Mouse (Mus musculus) MEL (cell line): ENCODE data around the gene Zfp609. TPM values are rescaled to one million over a fixed set of nuclear protein-coding genes. Genes with fewer than 3 reads are reported as not detected.

Source experiments
- DNase-seq: peaks from one replicate; pipeline ENCODE4 v3.0.0; 2011; ENCODE audit warnings: low read depth, low spot score
- H3K27ac ChIP-seq: 2 replicates; pipeline ENCODE4 v1.5.1; 2012; ENCODE audit warnings: low read depth, mild to moderate bottlenecking, control low read depth, low read length, moderate library complexity; ENCODE audit not compliant: control insufficient read depth
- H3K27me3 ChIP-seq, 2 experiments: fragments of 150-350 bp in 1 of 2; sonication (generic) in 1 of 2; 2 replicates each; pipeline ENCODE4 v1.6.1; 2012; ENCODE audit warnings: low read length in 2 of 2, mild to moderate bottlenecking in 2 of 2, improper control_type of control experiment in 1 of 2, moderate library complexity in 1 of 2; ENCODE audit not compliant: insufficient read depth in 2 of 2, control insufficient read depth in 1 of 2
- H3K36me3 ChIP-seq, 2 experiments: 2 replicates each; pipeline ENCODE4 v1.6.1; 2012 to 2014; ENCODE audit warnings: low read length in 2 of 2, improper control_type of control experiment in 1 of 2, inconsistent platforms in 1 of 2, mild to moderate bottlenecking in 1 of 2; ENCODE audit not compliant: insufficient read depth in 2 of 2, control insufficient read depth in 1 of 2
- H3K4me1 ChIP-seq, 2 experiments: fragments of 150-350 bp in 1 of 2; sonication (generic) in 1 of 2; 2 replicates each; pipeline ENCODE4 v1.6.1; 2012; ENCODE audit warnings: low read length in 2 of 2, improper control_type of control experiment in 1 of 2, mild to moderate bottlenecking in 1 of 2; ENCODE audit not compliant: insufficient read depth in 2 of 2, control insufficient read depth in 1 of 2
- H3K4me3 ChIP-seq, 2 experiments: fragments of 150-350 bp in 1 of 2; sonication (generic) in 1 of 2; 2 replicates each; pipeline ENCODE4 v1.5.1; 2012; ENCODE audit warnings: low read depth in 2 of 2, low read length in 2 of 2, mild to moderate bottlenecking in 2 of 2, moderate library complexity in 2 of 2, control low read depth in 1 of 2, improper control_type of control experiment in 1 of 2; ENCODE audit not compliant: control insufficient read depth in 1 of 2, insufficient read depth in 1 of 2
- H3K79me2 ChIP-seq: 2 replicates; pipeline ENCODE4 v1.6.1; 2012; ENCODE audit warnings: mild to moderate bottlenecking, low read length, moderate library complexity; ENCODE audit not compliant: control insufficient read depth, poor library complexity, insufficient read depth
- H3K9ac ChIP-seq: 2 replicates; pipeline ENCODE4 v1.6.1; 2012; ENCODE audit warnings: low read depth, mild to moderate bottlenecking, control low read depth, low read length, moderate library complexity; ENCODE audit not compliant: control insufficient read depth, poor library complexity, severe bottlenecking
- H3K9me3 ChIP-seq: fragments of 150-350 bp; sonication (generic); replicated peaks from 2 replicates; pipeline ENCODE4 v1.6.1; 2012; ENCODE audit warnings: mild to moderate bottlenecking, low read length, improper control_type of control experiment, moderate library complexity; ENCODE audit not compliant: insufficient read depth
- BHLHE40 ChIP-seq: IDR thresholded peaks from 2 replicates; pipeline ENCODE4 v1.6.1; 2012; ENCODE audit warnings: low read depth, mild to moderate bottlenecking, inconsistent platforms, low read length, improper control_type of control experiment, borderline replicate concordance
- CHD1 ChIP-seq: IDR thresholded peaks from 2 replicates; pipeline ENCODE4 v1.6.1; 2012; ENCODE audit warnings: low read depth, mild to moderate bottlenecking, inconsistent platforms, low read length, improper control_type of control experiment
- CTCF ChIP-seq, 3 experiments: IDR thresholded peaks in 2 of 3; conservative IDR thresholded peaks in 1 of 3; 2 replicates each; pipeline ENCODE4 v1.5.1; 2011 to 2012; ENCODE audit warnings: low read length in 3 of 3, low read depth in 2 of 3, mild to moderate bottlenecking in 2 of 3, improper control_type of control experiment in 1 of 3, inconsistent platforms in 1 of 3, mixed read lengths in 1 of 3, moderate library complexity in 1 of 3; ENCODE audit not compliant: control insufficient read depth in 1 of 3, insufficient read depth in 1 of 3, poor library complexity in 1 of 3, severe bottlenecking in 1 of 3
- E2F4 ChIP-seq: IDR thresholded peaks from 2 replicates; pipeline ENCODE4 v1.6.1; 2011; ENCODE audit warnings: low read depth, low read length, improper control_type of control experiment, borderline replicate concordance
- EP300 ChIP-seq, 2 experiments: IDR thresholded peaks; 2 replicates each; pipeline ENCODE4 v1.6.1; 2011; ENCODE audit warnings: improper control_type of control experiment in 2 of 2, low read length in 2 of 2, low read depth in 1 of 2, mild to moderate bottlenecking in 1 of 2
- ETS1 ChIP-seq: IDR thresholded peaks from 2 replicates; pipeline ENCODE4 v1.6.1; 2012; ENCODE audit warnings: low read depth, mild to moderate bottlenecking, inconsistent platforms, low read length, improper control_type of control experiment, moderate library complexity
- GABPA ChIP-seq: IDR thresholded peaks from 2 replicates; pipeline ENCODE4 v1.6.1; 2012; ENCODE audit warnings: low read depth, mild to moderate bottlenecking, inconsistent platforms, low read length, improper control_type of control experiment, moderate library complexity
- GATA1 ChIP-seq: IDR thresholded peaks from 2 replicates; pipeline ENCODE4 v1.6.1; 2011; ENCODE audit warnings: low read depth, low read length, improper control_type of control experiment
- JUND ChIP-seq: IDR thresholded peaks from 2 replicates; pipeline ENCODE4 v1.6.1; 2011; ENCODE audit warnings: low read depth, mild to moderate bottlenecking, improper control_type of control experiment, low read length
- MAZ ChIP-seq: IDR thresholded peaks from 2 replicates; pipeline ENCODE4 v1.6.1; 2012; ENCODE audit warnings: low read depth, mild to moderate bottlenecking, inconsistent platforms, low read length, improper control_type of control experiment
- MEF2A ChIP-seq: IDR thresholded peaks from 2 replicates; pipeline ENCODE4 v1.6.1; 2014; ENCODE audit warnings: low read depth, mild to moderate bottlenecking, inconsistent platforms, low read length, improper control_type of control experiment; ENCODE audit not compliant: poor library complexity, insufficient replicate concordance, severe bottlenecking; ENCODE audit errors: extremely low read depth
- MYB ChIP-seq: IDR thresholded peaks from 2 replicates; pipeline ENCODE4 v1.6.1; 2011; ENCODE audit warnings: mild to moderate bottlenecking, low read depth, low read length, improper control_type of control experiment
- MYC ChIP-seq: IDR thresholded peaks from 2 replicates; pipeline ENCODE4 v1.6.1; 2011; ENCODE audit warnings: low read depth, mild to moderate bottlenecking, low read length, improper control_type of control experiment, moderate library complexity
- NRF1 ChIP-seq: IDR thresholded peaks from 2 replicates; pipeline ENCODE4 v1.6.1; 2014; ENCODE audit warnings: low read depth, mild to moderate bottlenecking, inconsistent platforms, low read length, improper control_type of control experiment, moderate library complexity; ENCODE audit not compliant: poor library complexity, insufficient read depth, severe bottlenecking
- POLR2AphosphoS2 ChIP-seq: IDR thresholded peaks from 2 replicates; pipeline ENCODE4 v1.6.1; 2011; ENCODE audit warnings: low read length, improper control_type of control experiment
- RAD21 ChIP-seq: IDR thresholded peaks from 2 replicates; pipeline ENCODE4 v1.6.1; 2011; ENCODE audit warnings: mild to moderate bottlenecking, low read depth, low read length, improper control_type of control experiment
- RCOR1 ChIP-seq: IDR thresholded peaks from 2 replicates; pipeline ENCODE4 v1.6.1; 2012; ENCODE audit warnings: low read depth, mild to moderate bottlenecking, inconsistent platforms, low read length, improper control_type of control experiment
- SMC3 ChIP-seq: IDR thresholded peaks from 2 replicates; pipeline ENCODE4 v1.6.1; 2011; ENCODE audit warnings: low read depth, low read length, improper control_type of control experiment
- TAL1 ChIP-seq: IDR thresholded peaks from 2 replicates; pipeline ENCODE4 v1.6.1; 2012; ENCODE audit warnings: mild to moderate bottlenecking, inconsistent platforms, low read length, moderate library complexity, mixed read lengths
- TBP ChIP-seq: IDR thresholded peaks from 2 replicates; pipeline ENCODE4 v1.8.0; 2011; ENCODE audit warnings: low read depth, low read length, improper control_type of control experiment
- TCF12 ChIP-seq: IDR thresholded peaks from 2 replicates; pipeline ENCODE4 v1.6.1; 2014; ENCODE audit warnings: low read depth, mild to moderate bottlenecking, inconsistent platforms, low read length, improper control_type of control experiment, moderate library complexity
- ZC3H11A ChIP-seq: IDR thresholded peaks from 2 replicates; pipeline ENCODE4 v1.6.1; 2012; ENCODE audit warnings: low read depth, mild to moderate bottlenecking, inconsistent platforms, low read length, improper control_type of control experiment
- ZKSCAN1 ChIP-seq: IDR thresholded peaks from 2 replicates; pipeline ENCODE4 v1.6.1; 2012; ENCODE audit warnings: low read depth, mild to moderate bottlenecking, inconsistent platforms, low read length, improper control_type of control experiment, moderate library complexity
- ZNF384 ChIP-seq: IDR thresholded peaks from 2 replicates; pipeline ENCODE4 v1.6.1; 2012; ENCODE audit warnings: low read depth, mild to moderate bottlenecking, inconsistent platforms, low read length, improper control_type of control experiment
- polyA plus RNA-seq, 2 experiments: library from polyadenylated mRNA; stranded (reverse) in 1 of 2; unstranded in 1 of 2; fragments of >175 nt in 1 of 2; fragments of >200 nt in 1 of 2; gene quantifications; 2 replicates each; pipeline versions ENCODE4 v1.2.1 to v1.2.4; 2012; ENCODE audit warnings: low replicate concordance in 2 of 2, low read depth in 1 of 2; ENCODE audit not compliant: insufficient read length in 2 of 2, insufficient read depth in 1 of 2, missing spikeins in 1 of 2
- total RNA-seq: library from RNA; depleted of rRNA; stranded (reverse); fragments of 300-350 nt; gene quantifications from 2 replicates; pipeline ENCODE4 v1.2.3, GENCODE M21; 2012

Gene Zfp609
- total and polyA plus RNA-seq, 3 experiments, result 2.9 to 26.5 TPM; not detected in 1

GRCm38 (mm10) chr9:65850203-65850602 lies 22.8 kb upstream of the Zfp609 start:
- DNase-seq, result peak; percentile 50
- no peak overlapping the region for H3K4me3 ChIP-seq
- H3K79me2 ChIP-seq, result no peaks in the 10 kb centered on the region
- peaks cover 10 to 18% of the 10 kb centered on the region in 2 experiments for H3K4me1 ChIP-seq
- no peaks in the 10 kb centered on the region for H3K27me3 ChIP-seq
- TF ChIP-seq EP300 (IDR thresholded peaks at IDR 0.05; ENCODE audit: low read depth in 1 of 2, low read length in 2 of 2), result no peak
- TF ChIP-seq JUND, result no peak
- no peak for TF ChIP-seq MYC
- peak; percentile 88 for TF ChIP-seq ZC3H11A
- no peak for TF ChIP-seq RCOR1
- no peak for TF ChIP-seq MAZ
- peak; percentile 59 for TF ChIP-seq ZNF384
- no peak for TF ChIP-seq POLR2AphosphoS2
- TF ChIP-seq MEF2A, result no peak
- no peak for TF ChIP-seq GABPA
- TF ChIP-seq RAD21, result peak; percentile 90
- TF ChIP-seq CHD1, result no peak
- TF ChIP-seq CTCF (IDR thresholded peaks at IDR 0.05 in 2 of 3, conservative IDR thresholded peaks at IDR 0.05 in 1 of 3; ENCODE audit: control insufficient read depth in 1 of 3, insufficient read depth in 1 of 3, low read depth in 2 of 3, low read length in 3 of 3, poor library complexity in 1 of 3, severe bottlenecking in 1 of 3), result peak in 2 of 3 experiments; percentile 16 to 72; a peak in 2 of 6 replicates
- no peak for TF ChIP-seq BHLHE40
- TF ChIP-seq SMC3, result peak; percentile 77
- H3K9ac ChIP-seq, result no peak overlapping the region
- H3K36me3 ChIP-seq, result peaks cover 0 to 29% of the 10 kb centered on the region in 2 experiments; a peak in 2 of 4 replicates
- no peaks in the 10 kb centered on the region for H3K9me3 ChIP-seq
- no peak overlapping the region for H3K27ac ChIP-seq

- Histone ChIP-seq H3K27me3 (no peaks in the 10 kb centered on the region), H3K4me3 (no peak overlapping the region), H3K9ac (no peak overlapping the region), H3K4me1 (peaks cover 15 to 25% of the 10 kb centered on the region in 2 experiments), H3K27ac (peak overlapping the region; percentile 42), H3K9me3 (no peaks in the 10 kb centered on the region), H3K79me2 (no peaks in the 10 kb centered on the region), H3K36me3 (peaks cover 0 to 35% of the 10 kb centered on the region in 2 experiments; a peak in 2 of 4 replicates)
- DNase-seq, result peak; percentile 83
- peak; percentile 93 for TF ChIP-seq TAL1
- peak; percentile 90 to 91 for TF ChIP-seq EP300 (IDR thresholded peaks at IDR 0.05; ENCODE audit: low read depth in 1 of 2, low read length in 2 of 2)
- TF ChIP-seq MYB, result peak; percentile 78; the same call in 1 of the 2 replicates
- no peak for TF ChIP-seq NRF1
- TF ChIP-seq TCF12, result peak; percentile 93
- TF ChIP-seq TBP, result peak; percentile 42; the same call in 1 of the 2 replicates
- TF ChIP-seq ZNF384, result peak; percentile 84
- TF ChIP-seq GATA1, result peak; percentile 76
- peak; percentile 89 for TF ChIP-seq RCOR1
- TF ChIP-seq E2F4, result no peak
- TF ChIP-seq MAZ, result no peak
- TF ChIP-seq ZKSCAN1, result no peak
- peak; percentile 29; the same call in 1 of the 2 replicates for TF ChIP-seq SMC3
- TF ChIP-seq ETS1, result peak; percentile 79
These were observed 20.8 kb upstream of the Zfp609 start for GRCm38 (mm10) chr9:65848154-65848553.
